Mouse (Mus musculus) neutrophil, adult 83 days (primary cell): Measurements from ENCODE around the gene Clec2g. TPM values are rescaled to one million over a fixed set of nuclear protein-coding genes. Genes with fewer than 3 reads are reported as not detected.

Experiments used
- total RNA-seq, 2 experiments: library from RNA; stranded (reverse); gene quantifications; one replicate each; pipeline ENCODE4 v1.2.4; 2023

Clec2g gene
- 1 to 10 TPM; 4.0 to 4.6 TPM for total RNA-seq

GRCm38 (mm10) chr6:128934081-128934480 lies at the start of gene Clec2g:
Clec2g (plus strand) TSS chr6:128934381.

GRCm38 (mm10) chr6:128887091-128887790 lies 46.9 kb upstream of the Clec2g start, which contains the start of gene Clec2i:
Clec2i (plus strand) TSS chr6:128887588.

GRCm38 (mm10) chr6:128890948-128891355 lies 43.2 kb upstream of the Clec2g start, which contains the start of gene BC035044:
BC035044 (minus strand) TSS chr6:128891126.

Other genes with a start within 250 kb of the Clec2g start
- gene Klrb1, start 211.3 kb upstream of the Clec2g start, total RNA-seq = not detected
- gene Klrb1c, start 145.2 kb upstream of the Clec2g start, total RNA-seq = under 1 TPM in 1 of 2 experiments, not detected in 1; 0.20 TPM
- not detected for gene Gm44511, start 108.1 kb upstream of the Clec2g start, total RNA-seq
- gene Klrb1b, start 108.0 kb upstream of the Clec2g start, total RNA-seq = not detected
- 10 to 100 TPM in 1 of 2 experiments, 1 to 10 TPM in 1; 8.9 to 15.8 TPM for gene Clec2i, start 46.8 kb upstream of the Clec2g start, total RNA-seq
- gene BC035044, start 43.3 kb upstream of the Clec2g start, total RNA-seq = 10 to 100 TPM; 42.2 to 54.5 TPM
- gene Klrb1f, start 111.5 kb downstream of the Clec2g start, total RNA-seq = 10 to 100 TPM; 16.6 to 17.5 TPM
- under 1 TPM in 1 of 2 experiments, not detected in 1; 0.15 TPM for gene Clec2e, start 166.5 kb downstream of the Clec2g start, total RNA-seq
- gene Clec2d, start 246.2 kb downstream of the Clec2g start, total RNA-seq = 10 to 100 TPM; 51.9 to 56.2 TPM